Mouse (Mus musculus) stomach, postnatal 0 days (tissue): ENCODE results near the gene Hp. TPM values are rescaled to one million over a fixed set of nuclear protein-coding genes. Genes with fewer than 3 reads are reported as not detected.

Experiments
- ATAC-seq: fragments of 200-750 bp; cut with Nextera tagmentation; 2 replicates; pipeline ENCODE4 v1.8.0; 2017; ENCODE audit not compliant: low FRiP score, low TSS enrichment
- DNase-seq: peaks from one replicate; pipeline ENCODE4 v3.0.0-alpha.2; 2016; ENCODE audit warnings: low spot score
- H3K27ac ChIP-seq: fragments of 300-500 bp; sonication (generic); replicated peaks from 2 replicates; pipeline ENCODE4 v1.5.1; 2014; ENCODE audit warnings: mild to moderate bottlenecking, control low read depth
- H3K27me3 ChIP-seq: fragments of 300-500 bp; sonication (generic); 2 replicates; pipeline ENCODE4 v1.6.1; 2014; ENCODE audit warnings: low read length; ENCODE audit not compliant: control insufficient read depth, insufficient read depth
- H3K36me3 ChIP-seq: fragments of 300-500 bp; sonication (generic); 2 replicates; pipeline ENCODE4 v1.6.1; 2014; ENCODE audit warnings: low read length, mixed read lengths; ENCODE audit not compliant: control insufficient read depth, insufficient read depth
- H3K4me1 ChIP-seq: fragments of 300-500 bp; sonication (generic); replicated peaks from 2 replicates; pipeline ENCODE4 v1.6.1; 2014; ENCODE audit warnings: antibody characterized with exemption; ENCODE audit not compliant: control insufficient read depth, insufficient read depth
- H3K4me2 ChIP-seq: fragments of 300-500 bp; sonication (generic); replicated peaks from 2 replicates; pipeline ENCODE4 v1.6.1; 2014; ENCODE audit warnings: low read depth, mild to moderate bottlenecking, control low read depth, moderate library complexity
- H3K4me3 ChIP-seq: fragments of 300-500 bp; sonication (generic); 2 replicates; pipeline ENCODE4 v1.5.1; 2014; ENCODE audit warnings: low read depth, low read length, control low read depth
- H3K9ac ChIP-seq: fragments of 300-500 bp; sonication (generic); 2 replicates; pipeline ENCODE4 v1.6.1; 2014; ENCODE audit warnings: mild to moderate bottlenecking, low read length, control low read depth, mixed read lengths
- H3K9me3 ChIP-seq: fragments of 300-500 bp; sonication (generic); 2 replicates; pipeline ENCODE4 v1.6.1; 2016; ENCODE audit warnings: low read length; ENCODE audit not compliant: control insufficient read depth
- CTCF ChIP-seq: IDR thresholded peaks from 2 replicates; pipeline ENCODE4 v1.5.1; 2016; ENCODE audit warnings: antibody characterized with exemption, low read depth, mild to moderate bottlenecking, moderate library complexity
- EP300 ChIP-seq: optimal IDR thresholded peaks from 2 replicates; pipeline ENCODE3; 2016; ENCODE audit warnings: antibody characterized with exemption
- WGBS: fragments of 180-500 bp; shearing (Covaris S2); extraction: QIAGEN DNeasy Blood & Tissue Kit; methylation state at CpG from one replicate; pipeline ENCODE4 v1.1.7; 2014; 5-methylcytosine and 5-hydroxymethylcytosine counted together
- polyA plus RNA-seq: library from polyadenylated mRNA; unstranded; fragments of >200 nt; fragmentation: Nextera tagmentation; extraction: Ambion mirVana; gene quantifications from 2 replicates; pipeline ENCODE4 v1.2.1, GENCODE M21; 2015

Gene Hp
- polyA plus RNA-seq, 1 experiment from 2014 or later, result 5.0 TPM

- Histone ChIP-seq H3K4me2 (no peak overlapping the region), H3K36me3 (no peaks in the 10 kb centered on the region; the same call in 1 of the 2 replicates), H3K27me3 (no peaks in the 10 kb centered on the region), H3K9ac (no peak overlapping the region), H3K27ac (no peak overlapping the region), H3K4me1 (no peaks in the 10 kb centered on the region), H3K9me3 (no peaks in the 10 kb centered on the region), H3K4me3 (no peak overlapping the region)
- TF ChIP-seq EP300 (no peak), CTCF (no peak)
- WGBS, result 66% methylated on average over 4 of the region's 4 CpGs
- ATAC-seq (no peak), DNase-seq (no peak)
Measured at GRCm38 (mm10) chr8:109576311-109576710, 2.7 kb downstream of the Hp start.

GRCm38 (mm10) chr8:109571139-109571538, 7.8 kb downstream of the Hp start:
- no peak for ATAC-seq
- TF ChIP-seq CTCF, result no peak
- no peak overlapping the region for H3K9ac ChIP-seq
- no peak overlapping the region for H3K4me2 ChIP-seq
- whole genome bisulfite sequencing, result 83% methylated on average over 12 of the region's 12 CpGs
- no peaks in the 10 kb centered on the region for H3K27me3 ChIP-seq
- no peak overlapping the region for H3K27ac ChIP-seq
- DNase-seq, result no peak
- peaks cover 2% of the 10 kb centered on the region; the same call in 1 of the 2 replicates for H3K36me3 ChIP-seq
- no peak overlapping the region for H3K4me3 ChIP-seq
- H3K4me1 ChIP-seq, result no peaks in the 10 kb centered on the region; the same call in 1 of the 2 replicates
- H3K9me3 ChIP-seq, result no peaks in the 10 kb centered on the region

GRCm38 (mm10) chr8:109565498-109566333, 13.3 kb downstream of the Hp start, which contains the start of the genes Dhx38 and Txnl4b:
TSS of gene Dhx38 (minus strand) at chr8:109565861.
TSS of gene Txnl4b (plus strand) at chr8:109565892.
- ATAC-seq, result peak; percentile 100
- under 1% methylated on average over 52 of the region's 52 CpGs for WGBS
- Histone ChIP-seq H3K4me2 (peak within 1 kb of the TSS; percentile 78), H3K27ac (peak within 1 kb of the TSS; percentile 97), H3K27me3 (no peaks in the 10 kb centered on the region), H3K9me3 (no peaks in the 10 kb centered on the region), H3K36me3 (peaks cover 13% of the 10 kb centered on the region), H3K4me1 (no peaks in the 10 kb centered on the region; the same call in 1 of the 2 replicates), H3K9ac (peak within 1 kb of the TSS; percentile 96), H3K4me3 (peak within 1 kb of the TSS; percentile 88)
- peak; percentile 98 for DNase-seq
- 0 out of 2 replicates have a peak, but pooled peaks have one; percentile 1 for TF ChIP-seq CTCF
- TF ChIP-seq EP300, result peak; percentile 80

- DNase-seq (no peak), ATAC-seq (no peak)
- Histone ChIP-seq H3K4me2 (peak overlapping the region; percentile 78), H3K9me3 (no peaks in the 10 kb centered on the region), H3K36me3 (peaks cover 18% of the 10 kb centered on the region), H3K27me3 (no peaks in the 10 kb centered on the region), H3K4me3 (peak overlapping the region; percentile 88), H3K4me1 (no peaks in the 10 kb centered on the region; the same call in 1 of the 2 replicates), H3K9ac (peak overlapping the region; percentile 96), H3K27ac (peak overlapping the region; percentile 97)
- TF ChIP-seq CTCF (no peak), EP300 (no peak)
- 2% methylated on average over 10 of the region's 10 CpGs for WGBS
Measured at GRCm38 (mm10) chr8:109564766-109565165, 14.2 kb downstream of the Hp start.

GRCm38 (mm10) chr8:109563881-109564280, 15.1 kb downstream of the Hp start:
- H3K27me3 ChIP-seq, result no peaks in the 10 kb centered on the region
- H3K4me1 ChIP-seq, result no peaks in the 10 kb centered on the region; the same call in 1 of the 2 replicates
- ATAC-seq (no peak), DNase-seq (no peak)
- H3K9me3 ChIP-seq, result no peaks in the 10 kb centered on the region
- H3K4me3 ChIP-seq, result no peak overlapping the region
- H3K4me2 ChIP-seq, result no peak overlapping the region
- no peak overlapping the region for H3K9ac ChIP-seq
- no peak for TF ChIP-seq EP300
- TF ChIP-seq CTCF, result no peak
- no peak overlapping the region for H3K27ac ChIP-seq
- H3K36me3 ChIP-seq, result peaks cover 23% of the 10 kb centered on the region
- 73% methylated on average over 2 of the region's 2 CpGs for WGBS

GRCm38 (mm10) chr8:109551663-109552062, 27.3 kb downstream of the Hp start:
- H3K36me3 ChIP-seq, result peaks cover 59% of the 10 kb centered on the region
- TF ChIP-seq CTCF (peak; percentile 69), EP300 (no peak)
- no peak overlapping the region for H3K27ac ChIP-seq
- ATAC-seq (0 out of 2 replicates have a peak, but pooled peaks have one; percentile 9), DNase-seq (no peak)
- H3K4me1 ChIP-seq, result no peaks in the 10 kb centered on the region
- no peak overlapping the region for H3K4me2 ChIP-seq
- H3K27me3 ChIP-seq, result no peaks in the 10 kb centered on the region
- no peak overlapping the region for H3K4me3 ChIP-seq
- 43% methylated on average over 3 of the region's 3 CpGs for whole genome bisulfite sequencing
- H3K9ac ChIP-seq, result no peak overlapping the region
- H3K9me3 ChIP-seq, result no peaks in the 10 kb centered on the region
